Comparison of ENCODE assay signal across 19 mouse cellular contexts in the genomic region with DNA sequence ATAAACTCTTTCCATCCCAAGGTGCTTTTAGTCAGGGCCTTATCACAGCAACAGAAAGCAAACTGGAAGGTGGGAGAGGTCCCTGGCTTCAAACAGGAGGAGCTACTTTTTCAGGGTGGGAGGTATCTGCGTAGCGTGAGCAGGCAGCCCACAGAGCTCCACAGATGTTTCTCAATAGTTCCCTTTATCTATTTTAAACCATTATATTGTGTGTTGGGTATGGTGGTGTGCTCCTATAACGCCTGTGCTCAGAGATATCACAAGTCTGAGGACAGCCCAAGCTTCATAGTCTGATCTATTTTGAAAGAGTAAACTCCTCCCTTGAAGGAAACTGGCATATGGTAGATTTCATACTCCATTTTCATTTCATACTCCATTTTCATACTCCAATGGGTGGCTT. TPM values are rescaled to one million over a fixed set of nuclear protein-coding genes. Genes with fewer than 3 reads are reported as not detected.
DNase-seq lines count a peak whose midpoint lies in the region; ATAC-seq lines count a peak whose summit lies in the region.
"Had no signal": no experiment of that assay in that cellular context is flagged by ENCODE, and none has a peak within 500 bp of the region (broad histone marks: within the 10 kb centered on the region; RNA-seq: fewer than 3 reads in every experiment).

No protein-coding gene starts in this region.

- H3K4me2 ChIP-seq in kidney, embryonic 14.5 days (replicated peaks; ENCODE audit: low read depth, low read length): no peak overlapping the region
- peak overlapping the region; percentile 10; the same call in 1 of the 2 replicates for H3K4me2 ChIP-seq in liver, embryonic 13.5 days
- H3K4me2 ChIP-seq: embryonic facial prominence, embryonic 15.5 days; limb, embryonic 13.5 days had no signal

- DNase-seq in kidney, adult 18-20 months: no peak
- peak; percentile 33 for DNase-seq in liver, embryonic 13.5 days
- DNase-seq in adrenal gland, adult (ENCODE audit: inconsistent age in 2 of 2, low spot score in 1 of 2): no peak
- DNase-seq in kidney, postnatal 25 days: no peak
- DNase-seq in lung, postnatal 4 days: no peak
- DNase-seq: adrenal gland, adult 2 months; cerebellum, postnatal 10 days; gastrocnemius, adult 2 months; heart, adult 18-20 months; heart, postnatal 4 days; kidney, adult 8-10 months; right cerebral cortex, postnatal 4 days had no signal

- H3K9me3 ChIP-seq in kidney, embryonic 14.5 days (ENCODE audit: control insufficient read depth, low read length): no peaks in the 10 kb centered on the region
- no peaks in the 10 kb centered on the region for H3K9me3 ChIP-seq in liver, embryonic 13.5 days (replicated peaks)
- H3K9me3 ChIP-seq: embryonic facial prominence, embryonic 15.5 days; limb, embryonic 13.5 days had no signal

- no peak overlapping the region for H3K27ac ChIP-seq in kidney, embryonic 14.5 days (ENCODE audit: low read depth, low read length)
- H3K27ac ChIP-seq in liver, embryonic 13.5 days: peak overlapping the region; percentile 4
- H3K27ac ChIP-seq: embryonic facial prominence, embryonic 15.5 days; gastrocnemius, adult 2 months; hindbrain, postnatal 0 days; limb, embryonic 13.5 days had no signal

- H3K27me3 ChIP-seq in kidney, embryonic 14.5 days (ENCODE audit: control insufficient read depth, insufficient read depth, low read length): no peaks in the 10 kb centered on the region
- no peaks in the 10 kb centered on the region for H3K27me3 ChIP-seq in liver, embryonic 13.5 days
- H3K27me3 ChIP-seq: CH12.LX; embryonic facial prominence, embryonic 15.5 days; limb, embryonic 13.5 days had no signal

- 61% methylated on average over 3 of the region's 3 CpGs for WGBS in kidney, embryonic 14.5 days
- 22% methylated on average over 3 of the region's 3 CpGs for WGBS in liver, embryonic 13.5 days (ENCODE audit: insufficient replicate concordance)

- H3K4me1 ChIP-seq in kidney, embryonic 14.5 days (ENCODE audit: control insufficient read depth, insufficient read depth, low read length): peaks cover 22% of the 10 kb centered on the region; the same call in 1 of the 2 replicates
- H3K4me1 ChIP-seq in liver, embryonic 13.5 days (replicated peaks): peaks cover 24% of the 10 kb centered on the region
- H3K4me1 ChIP-seq: embryonic facial prominence, embryonic 15.5 days had no signal

- no peak overlapping the region for H3K4me3 ChIP-seq in kidney, embryonic 14.5 days (ENCODE audit: low read length)
- no peak overlapping the region for H3K4me3 ChIP-seq in liver, embryonic 13.5 days (replicated peaks)
- H3K4me3 ChIP-seq: embryonic facial prominence, embryonic 15.5 days; gastrocnemius, adult 2 months; limb, embryonic 13.5 days had no signal

- ATAC-seq in kidney, embryonic 14.5 days (ENCODE audit: low FRiP score, low TSS enrichment): peak; percentile 17; the same call in 1 of the 2 replicates
- ATAC-seq in erythroid progenitor cell, adult 5-6 weeks (replicated peaks; ENCODE audit: low FRiP score, poor library complexity, severe bottlenecking): peak; percentile 83
- ATAC-seq in liver, embryonic 13.5 days (ENCODE audit: low read depth): peak; percentile 99
- ATAC-seq in megakaryocyte-erythroid progenitor cell, adult 5-6 weeks (replicated peaks; ENCODE audit: low FRiP score, low TSS enrichment, poor library complexity, severe bottlenecking): peak; percentile 97
- ATAC-seq: hindbrain, postnatal 0 days had no signal

- no peak overlapping the region for H3K9ac ChIP-seq in kidney, embryonic 14.5 days (ENCODE audit: low read depth, low read length)
- no peak overlapping the region for H3K9ac ChIP-seq in liver, embryonic 13.5 days
- H3K9ac ChIP-seq: embryonic facial prominence, embryonic 15.5 days; limb, embryonic 13.5 days had no signal

- no peaks in the 10 kb centered on the region for H3K36me3 ChIP-seq in kidney, embryonic 14.5 days (ENCODE audit: control insufficient read depth, insufficient read depth, low read length)
- no peaks in the 10 kb centered on the region for H3K36me3 ChIP-seq in liver, embryonic 13.5 days
- H3K36me3 ChIP-seq: embryonic facial prominence, embryonic 15.5 days; limb, embryonic 13.5 days had no signal

RNA-seq across cellular contexts. Expression of gene Ptger4, which starts 17.0 kb away (rescaled TPM):
- polyA plus RNA-seq in kidney, embryonic 14.5 days (2014; fragmentation: Nextera tagmentation; extraction: Ambion mirVana): 3.0 and 5.9 TPM in 2 replicates
- total RNA-seq in erythroid progenitor cell, adult 5-6 weeks (2015; ENCODE audit: low replicate concordance): 4.2 and 6.8 TPM in 2 replicates
- 5.5 and 5.8 TPM in 2 replicates for total RNA-seq in erythroid progenitor cell, adult 5-6 weeks (2017; ENCODE audit: low replicate concordance)
- polyA plus RNA-seq in liver, embryonic 13.5 days (2015; fragmentation: Nextera tagmentation; extraction: Ambion mirVana): 2.2 and 2.4 TPM in 2 replicates
- total RNA-seq in megakaryocyte-erythroid progenitor cell, adult 5-6 weeks (2014; fragmentation: Nextera tagmentation): 7.3 and 9.9 TPM in 2 replicates
- 5.1 and 5.9 TPM in 2 replicates for total RNA-seq in megakaryocyte-erythroid progenitor cell, adult 5-6 weeks (2017)

Comparison
In these comparisons a context has a peak if more than half of its experiments do, and no peak if none do; other contexts are left out.
1. ATAC-seq: peak in every context shown above with its lines; median percentile 99 in liver, embryonic 13.5 days; 97 in megakaryocyte-erythroid progenitor cell, adult 5-6 weeks; 83 in erythroid progenitor cell, adult 5-6 weeks; 17 in kidney, embryonic 14.5 days.